Mouse (Mus musculus): ENCODE measurements around the gene Gpr62.

The Gpr62 gene

DNA sequence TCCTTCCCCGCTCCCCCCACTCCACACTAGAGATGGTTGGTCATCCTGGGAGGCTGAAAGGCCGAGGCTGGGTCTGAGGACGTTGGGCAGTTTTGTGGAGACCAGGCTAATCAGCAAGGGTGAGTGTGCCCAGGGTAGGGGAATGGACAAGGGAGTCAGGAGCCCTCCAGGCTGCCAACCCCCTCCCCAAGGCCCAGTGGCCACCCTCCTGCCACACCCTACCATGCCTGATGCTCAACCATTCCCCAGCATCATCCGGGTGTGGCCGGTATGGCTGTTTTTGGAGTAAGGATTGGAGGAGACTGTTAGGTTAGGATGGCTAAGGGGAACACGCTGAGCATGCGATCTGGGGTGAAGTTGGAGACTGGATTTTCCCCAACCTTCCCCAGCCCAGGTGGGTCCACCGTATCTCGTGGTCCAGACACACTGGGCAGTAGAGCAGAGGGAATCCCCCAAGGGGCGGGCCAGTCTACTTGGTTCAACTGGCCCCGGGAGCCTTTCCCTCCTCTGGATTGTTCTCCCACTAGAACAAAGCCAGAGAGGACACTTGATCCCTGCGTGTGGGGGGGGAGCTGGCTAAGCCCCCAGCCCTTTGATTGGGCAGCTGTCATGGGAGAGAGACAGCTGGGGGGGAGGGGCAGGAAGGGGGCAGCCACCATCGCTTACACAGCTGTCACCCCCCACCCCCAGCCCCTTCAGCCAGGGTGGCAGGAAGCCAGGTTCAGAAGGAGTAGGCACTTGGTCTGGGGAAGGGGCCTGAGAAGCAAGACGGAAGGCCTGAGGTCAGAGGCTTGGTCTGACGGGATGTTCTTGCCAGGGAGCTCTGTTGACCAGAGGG, 9.2 kb downstream of the Gpr62 start:
- in situ Hi-C loops (cut with MboI, MseI) = no loop called here

DNA sequence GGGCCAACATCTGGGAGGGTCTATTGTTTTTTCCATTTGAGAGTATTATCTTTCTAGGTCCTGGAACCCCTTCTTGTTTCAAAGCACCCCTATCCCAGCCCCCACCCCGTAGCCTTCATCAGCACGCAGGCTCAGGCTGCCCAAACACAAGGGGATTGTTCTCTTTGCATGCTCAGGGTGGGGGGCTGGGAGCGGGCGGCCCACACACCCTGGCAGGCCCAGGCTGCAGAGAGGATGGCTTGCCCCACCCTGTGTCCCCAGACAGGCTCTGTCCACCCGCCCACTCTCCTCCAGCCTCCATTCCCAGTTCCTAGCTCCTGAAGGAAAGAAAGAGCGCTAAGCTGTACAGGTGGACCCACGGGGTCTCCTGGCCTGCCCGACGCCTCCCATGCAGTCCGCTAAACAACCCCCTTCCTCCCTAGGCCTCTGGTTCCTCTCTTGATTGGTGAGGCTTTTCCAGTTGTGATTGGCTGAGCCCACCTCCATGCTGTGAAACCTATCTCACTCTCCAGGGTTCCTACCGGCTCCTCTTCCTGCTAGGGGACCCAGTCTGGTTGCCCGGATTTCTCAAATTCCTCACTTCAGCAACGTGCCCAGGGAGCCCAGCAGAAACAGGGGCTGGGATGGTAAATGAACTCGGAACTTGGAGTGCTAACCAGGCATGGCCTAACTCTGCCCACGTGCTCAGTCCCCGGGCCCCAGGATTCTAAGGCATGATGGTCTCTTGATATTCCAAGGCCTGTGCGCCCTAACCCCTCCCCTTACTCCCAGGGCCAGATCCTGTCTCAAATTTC, 10.7 kb downstream of the Gpr62 start:
- in situ Hi-C loops (cut with MboI, MseI) = no loop called here

- in situ Hi-C loops (cut with MboI, MseI) = no loop called here
Observed at GRCm38 (mm10) chr9:106454071-106454761, 11.5 kb downstream of the Gpr62 start.

- in situ Hi-C loops (cut with MboI, MseI) = no loop called here
Observed at GRCm38 (mm10) chr9:106453271-106454070, 12.3 kb downstream of the Gpr62 start, which contains the start of gene Pcbp4. Gene Pcbp4, plus strand, starts transcription at chr9:106453291.

GRCm38 (mm10) chr9:106452821-106453220, 12.9 kb downstream of the Gpr62 start:
- in situ Hi-C loops (cut with MboI, MseI) = no loop called here

- in situ Hi-C loops (cut with MboI, MseI) = no loop called here
Observed at GRCm38 (mm10) chr9:106452351-106452750, 13.4 kb downstream of the Gpr62 start.

DNA sequence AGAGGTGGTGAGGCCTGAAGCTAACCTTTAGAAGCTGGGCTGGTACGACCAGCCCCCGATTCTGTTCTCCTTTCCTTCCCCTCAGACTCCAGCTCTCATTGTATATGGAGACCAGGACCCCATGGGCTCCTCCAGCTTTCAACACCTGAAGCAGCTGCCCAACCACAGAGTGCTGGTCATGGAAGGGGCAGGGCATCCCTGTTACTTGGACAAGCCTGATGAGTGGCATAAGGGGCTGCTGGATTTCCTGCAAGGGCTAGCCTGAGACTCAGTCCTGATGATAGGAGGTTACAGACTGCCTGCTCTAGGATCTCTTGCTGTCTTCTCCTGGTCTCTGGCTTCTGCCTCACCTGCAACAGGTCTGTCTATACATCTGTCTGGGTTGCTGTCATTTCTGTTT, 13.8 kb downstream of the Gpr62 start:
- in situ Hi-C loops (cut with MboI, MseI) = no loop called here

GRCm38 (mm10) chr9:106451298-106451697, 14.4 kb downstream of the Gpr62 start:
- in situ Hi-C loops (cut with MboI, MseI) = no loop called here

- in situ Hi-C loops (cut with MboI, MseI) = no loop called here
Observed at GRCm38 (mm10) chr9:106450661-106451060, 15.1 kb downstream of the Gpr62 start.

DNA sequence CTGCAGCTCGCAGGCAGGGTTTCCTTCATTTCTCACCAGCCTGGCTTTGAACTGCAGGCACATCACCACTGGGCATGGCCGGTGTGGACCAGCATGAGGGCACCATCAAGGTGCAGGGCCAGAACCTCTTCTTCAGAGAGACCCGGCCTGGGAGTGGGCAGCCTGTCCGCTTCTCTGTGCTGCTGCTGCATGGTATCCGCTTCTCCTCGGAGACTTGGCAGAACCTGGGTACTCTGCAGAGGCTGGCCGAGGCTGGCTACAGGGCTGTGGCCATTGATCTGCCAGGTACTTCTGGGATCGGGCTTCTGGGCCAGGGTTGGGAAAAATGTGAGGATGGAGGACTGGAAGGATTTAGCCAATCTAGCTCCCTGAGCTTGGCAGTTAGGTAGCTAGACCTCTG, 15.8 kb downstream of the Gpr62 start:
- in situ Hi-C loops (cut with MboI, MseI) = loop anchor here (10.0 kb wide), 1 partner anchor 1095 kb away; the partner anchor contains the start of genes Cyb561d2, Nprl2 and Zmynd10

DNA sequence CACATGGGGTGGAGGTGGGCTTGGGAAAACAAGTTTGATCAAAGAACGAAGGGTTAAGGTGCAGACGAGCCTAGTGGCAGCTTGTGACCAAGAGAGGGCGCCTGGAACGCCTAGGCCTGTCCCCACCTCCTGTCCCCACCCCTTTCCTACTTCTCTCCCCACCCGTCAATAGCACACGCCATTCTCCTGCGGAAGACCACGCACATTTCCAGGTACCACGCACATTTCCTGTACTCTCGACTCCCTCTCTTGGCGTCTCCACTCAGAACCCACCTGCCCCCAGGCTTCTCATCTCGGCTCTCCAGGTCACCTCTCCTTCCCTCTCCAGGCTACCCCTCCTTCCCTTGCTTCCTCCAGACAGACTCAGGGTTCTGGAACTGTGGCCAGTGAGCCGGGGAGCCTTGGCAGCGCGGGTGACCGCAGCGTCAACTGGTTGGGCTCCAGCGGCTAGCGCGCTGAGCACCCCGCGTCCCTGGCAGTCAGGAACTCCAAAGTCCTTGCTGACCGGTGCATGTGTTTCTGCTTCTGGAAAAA, 17.2 kb downstream of the Gpr62 start:
- in situ Hi-C loops (cut with MboI, MseI) = loop anchor here (10.0 kb wide), 1 partner anchor 1096 kb away; the partner anchor contains the start of genes Cyb561d2, Nprl2 and Zmynd10

DNA sequence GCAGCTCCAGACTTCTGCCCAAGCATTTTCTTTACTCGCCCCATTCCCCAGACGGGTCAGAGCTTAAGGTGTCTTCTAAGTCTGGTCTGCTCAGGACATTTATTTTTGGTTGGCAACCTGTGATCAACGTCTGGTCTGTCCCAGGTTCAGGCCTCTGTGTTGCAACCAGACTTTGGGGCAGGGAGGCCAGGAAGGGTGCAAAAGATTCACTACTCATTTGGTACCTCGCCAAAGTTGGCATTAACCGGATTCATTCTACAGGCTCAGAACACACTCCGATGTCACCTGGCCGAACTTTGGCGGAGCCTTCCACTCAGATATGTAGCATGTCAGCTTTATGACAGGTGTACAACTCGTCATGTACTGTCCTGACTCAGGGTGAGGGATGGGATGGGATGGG, 17.8 kb downstream of the Gpr62 start:
- in situ Hi-C loops (cut with MboI, MseI) = loop anchor here (10.0 kb wide), 1 partner anchor 1097 kb away; the partner anchor contains the start of genes Cyb561d2, Nprl2 and Zmynd10

DNA sequence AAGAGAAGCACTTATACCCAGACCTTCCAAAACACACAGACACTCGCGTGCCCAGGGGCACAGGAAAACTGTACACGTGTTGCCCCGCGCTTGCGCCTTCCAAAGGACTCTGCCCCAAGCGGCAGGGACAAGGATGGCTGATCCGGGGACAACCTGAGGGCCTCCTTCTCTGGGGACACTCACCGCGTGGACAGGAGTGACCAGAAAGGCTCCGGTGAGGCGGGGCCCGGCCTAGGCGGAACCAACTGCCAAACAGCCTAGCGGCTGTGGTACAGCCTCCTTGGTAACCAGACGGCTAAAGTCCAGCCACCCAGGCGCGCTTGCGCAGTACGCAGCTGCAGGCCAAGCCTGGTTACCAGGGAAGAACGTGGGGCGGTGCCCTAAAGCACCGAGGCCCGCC, 18.4 kb downstream of the Gpr62 start, which contains the start of the genes Abhd14b and Abhd14a:
Abhd14b (plus strand) TSS at position 112 of the 400 bp plus-strand sequence.
Abhd14a (minus strand) TSS at position 331 of the 400 bp plus-strand sequence.
- in situ Hi-C loops (cut with MboI, MseI) = loop anchor here (10.0 kb wide), 1 partner anchor 1097 kb away; the partner anchor contains the start of genes Cyb561d2, Nprl2 and Zmynd10

- in situ Hi-C loops (cut with MboI, MseI) = loop anchor here (10.0 kb wide), 1 partner anchor 1100 kb away; the partner anchor contains the start of genes Cyb561d2, Nprl2 and Zmynd10
Observed at GRCm38 (mm10) chr9:106444836-106445235, 20.9 kb downstream of the Gpr62 start.

GRCm38 (mm10) chr9:106442680-106443079, 23.1 kb downstream of the Gpr62 start:
- in situ Hi-C loops (cut with MboI, MseI) = loop anchor here (10.0 kb wide), 1 partner anchor 1102 kb away; the partner anchor contains the start of genes Cyb561d2, Nprl2 and Zmynd10

DNA sequence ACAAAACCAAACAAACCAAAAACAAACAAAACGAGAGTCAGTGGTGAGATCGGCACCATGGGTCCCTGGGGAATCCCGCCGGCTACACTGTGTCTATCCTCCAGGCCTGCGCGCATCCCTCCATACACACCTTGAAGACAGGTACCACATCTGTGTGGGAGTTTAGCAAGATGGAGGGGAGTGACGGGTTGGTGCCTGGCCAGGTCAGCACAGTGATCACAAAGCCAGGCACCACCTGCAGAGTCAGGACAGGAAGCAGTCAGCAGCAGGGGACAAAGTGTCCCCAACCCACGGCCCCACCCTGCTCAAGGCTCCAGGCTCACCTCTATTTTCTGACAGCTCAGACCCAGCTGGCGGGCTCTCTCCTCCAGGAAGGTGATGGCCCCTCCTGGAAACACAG, 29.2 kb downstream of the Gpr62 start:
- in situ Hi-C loops (cut with MboI, MseI) = no loop called here

- in situ Hi-C loops (cut with MboI, MseI) = no loop called here
Observed at GRCm38 (mm10) chr9:106433389-106433788, 32.3 kb downstream of the Gpr62 start.

DNA sequence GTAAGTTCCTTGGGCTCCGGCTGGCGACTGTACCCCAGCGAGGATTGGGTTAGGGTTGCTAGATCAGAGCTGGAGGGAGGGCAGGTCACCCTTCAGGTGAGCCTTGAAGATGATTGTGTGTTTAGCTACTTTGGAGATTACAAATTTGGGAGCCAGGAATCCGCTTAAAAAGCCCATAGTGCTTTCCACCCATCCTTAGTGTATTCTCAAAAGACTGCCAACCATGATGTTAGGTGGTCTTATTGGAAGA, 35.8 kb downstream of the Gpr62 start:
- in situ Hi-C loops (cut with MboI, MseI) = no loop called here

- in situ Hi-C loops (cut with MboI, MseI) = loop anchor here (5.0 kb wide), 1 partner anchor 62 kb away; the partner anchor contains the start of gene Dusp7
Observed at GRCm38 (mm10) chr9:106429221-106430014, 36.3 kb downstream of the Gpr62 start, which contains the start of gene Rpl29. Gene Rpl29, plus strand, starts transcription at chr9:106429454.
